Mouse (Mus musculus): ENCODE measurements around the gene Hsd17b6.

- no peak for TF ChIP-seq CTCF (IDR thresholded peaks at IDR 0.05; ENCODE audit: low read depth)
- TF ChIP-seq EP300 (IDR thresholded peaks at IDR 0.05; ENCODE audit: low read depth), result no peak
These were observed 22.8 kb downstream of the Hsd17b6 start for GRCm38 (mm10) chr10:127984650-127985049.

Measured in heart, postnatal 0 days (tissue).